Mouse (Mus musculus) liver, embryonic 16.5 days (tissue): ENCODE results near the gene Gm13084. TPM values are rescaled to one million over a fixed set of nuclear protein-coding genes. Genes with fewer than 3 reads are reported as not detected.
"Not testable (repeated sequence)": the region's sequence is repeated elsewhere in the genome, so short reads cannot be mapped to it uniquely, and the experiment has no call there.

ENCODE experiments used
- ATAC-seq: fragments of 200-750 bp; cut with Nextera tagmentation; 2 replicates; pipeline ENCODE4 v1.8.0; 2017; ENCODE audit warnings: low read depth, mild to moderate bottlenecking, moderate number of reproducible peaks, moderate library complexity
- H3K27ac ChIP-seq: fragments of 300-500 bp; sonication (generic); 2 replicates; pipeline ENCODE4 v1.5.1; 2014; ENCODE audit warnings: mild to moderate bottlenecking, low read length
- H3K27me3 ChIP-seq: fragments of 300-500 bp; sonication (generic); 2 replicates; pipeline ENCODE4 v1.6.1; 2014; ENCODE audit warnings: low read depth, low read length, mixed read lengths; ENCODE audit not compliant: control insufficient read depth, insufficient read depth
- H3K36me3 ChIP-seq: fragments of 300-500 bp; sonication (generic); 2 replicates; pipeline ENCODE4 v1.6.1; 2014; ENCODE audit warnings: mild to moderate bottlenecking; ENCODE audit not compliant: control insufficient read depth, insufficient read depth
- H3K4me1 ChIP-seq: fragments of 300-500 bp; sonication (generic); 2 replicates; pipeline ENCODE4 v1.6.1; 2014; ENCODE audit warnings: low read depth, low read length, mixed read lengths; ENCODE audit not compliant: control insufficient read depth
- H3K4me2 ChIP-seq: fragments of 300-500 bp; sonication (generic); 2 replicates; pipeline ENCODE4 v1.6.1; 2014; ENCODE audit warnings: low read depth, low read length, mixed read lengths
- H3K4me3 ChIP-seq: fragments of 300-500 bp; sonication (generic); 2 replicates; pipeline ENCODE4 v1.5.1; 2014; ENCODE audit warnings: low read depth, mild to moderate bottlenecking, low read length
- H3K9ac ChIP-seq: fragments of 300-500 bp; sonication (generic); 2 replicates; pipeline ENCODE4 v1.6.1; 2014; ENCODE audit warnings: low read depth, low read length
- H3K9me3 ChIP-seq: fragments of 300-500 bp; sonication (generic); replicated peaks from 2 replicates; pipeline ENCODE4 v1.6.1; 2016; ENCODE audit warnings: low read length; ENCODE audit not compliant: control insufficient read depth
- WGBS: fragments of 180-500 bp; shearing (Covaris S2); extraction: QIAGEN DNeasy Blood & Tissue Kit; methylation state at CpG from one replicate; pipeline ENCODE4 v1.1.7; 2014; ENCODE audit not compliant: insufficient replicate concordance; 5-methylcytosine and 5-hydroxymethylcytosine counted together
- polyA plus RNA-seq: library from polyadenylated mRNA; unstranded; fragments of >200 nt; fragmentation: Nextera tagmentation; extraction: Ambion mirVana; gene quantifications from 2 replicates; pipeline ENCODE4 v1.2.1, GENCODE M21; 2015

The Gm13084 gene
- not detected in 2 replicates for polyA plus RNA-seq

GRCm38 (mm10) chr4:143815993-143816392, at the start of gene Gm13084:
Gm13084 (minus strand) TSS chr4:143816093.
- Histone ChIP-seq H3K27me3 (no peaks in the 10 kb centered on the region), H3K27ac (no peak within 1 kb of the TSS), H3K4me1 (no peaks in the 10 kb centered on the region), H3K9me3 (no peaks in the 10 kb centered on the region), H3K9ac (no peak within 1 kb of the TSS), H3K4me2 (no peak within 1 kb of the TSS), H3K36me3 (no peaks in the 10 kb centered on the region), H3K4me3 (no peak within 1 kb of the TSS)
- ATAC-seq = no peak
- 44% methylated on average over 2 of the region's 2 CpGs for WGBS

DNA sequence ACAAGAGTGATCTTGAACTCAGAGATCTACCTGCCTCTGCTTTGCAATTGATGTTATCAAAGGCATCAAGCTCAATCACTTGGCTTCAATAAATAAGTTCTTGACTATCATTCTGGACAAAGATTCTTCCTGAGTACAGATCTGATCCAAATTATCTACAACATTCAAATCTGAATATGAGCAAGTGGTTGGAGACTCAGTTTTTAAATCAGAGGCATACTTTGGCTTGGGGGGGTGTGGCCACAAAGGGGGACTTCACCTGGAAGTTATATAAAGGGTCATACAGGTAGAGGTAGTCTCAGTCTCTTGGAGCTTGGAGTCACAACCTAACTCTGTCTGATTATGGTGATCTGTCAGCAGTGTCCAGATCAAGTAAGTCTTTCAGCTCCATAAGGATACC, 30.3 kb upstream of the Gm13084 start, which contains the start of gene Gm13103:
Gene Gm13103, plus strand, starts transcription at position 301 of the 400 bp plus-strand sequence.
- not testable (repeated sequence) for H3K9ac ChIP-seq, H3K36me3 ChIP-seq, H3K27ac ChIP-seq, H3K4me3 ChIP-seq, H3K4me1 ChIP-seq, ATAC-seq, H3K27me3 ChIP-seq, H3K9me3 ChIP-seq, H3K4me2 ChIP-seq

DNA sequence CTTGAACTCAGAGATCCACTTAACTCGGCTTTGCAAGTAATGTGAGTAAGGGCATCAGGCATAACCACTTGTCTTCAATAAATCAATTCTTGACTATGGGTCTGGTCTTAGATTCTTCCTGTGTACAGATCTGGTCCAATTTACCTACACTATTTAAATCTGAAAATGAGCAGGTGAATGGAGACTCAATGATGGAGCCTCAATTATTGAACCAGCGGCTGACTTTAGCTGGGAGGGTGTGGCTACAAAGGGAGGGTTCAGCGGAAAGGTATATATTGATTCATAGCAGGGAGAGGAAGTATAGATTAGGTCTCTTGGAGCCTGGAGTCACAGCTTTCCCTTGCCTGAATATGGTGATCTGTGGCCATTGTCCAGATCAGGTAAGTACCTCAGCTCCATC, 26.8 kb downstream of the Gm13084 start, which contains the start of gene Gm13023:
Gene Gm13023, plus strand, starts transcription at position 301 of the 400 bp plus-strand sequence.
- not testable (repeated sequence) for H3K27ac ChIP-seq, H3K4me2 ChIP-seq, H3K36me3 ChIP-seq, H3K9me3 ChIP-seq, ATAC-seq, H3K27me3 ChIP-seq, H3K9ac ChIP-seq, H3K4me1 ChIP-seq, H3K4me3 ChIP-seq
- 59% methylated on average over 3 of the region's 3 CpGs for WGBS

Other genes starting within 250 kb of the Gm13084 start
- not detected in 2 replicates for gene Gm13083, start 201.1 kb downstream of the Gm13084 start, polyA plus RNA-seq
- not detected in 2 replicates for gene Gm13088, start 158.8 kb downstream of the Gm13084 start, polyA plus RNA-seq
- gene Gm13089, start 113.4 kb downstream of the Gm13084 start, polyA plus RNA-seq = not detected in 2 replicates
- gene Gm13078, start 96.6 kb downstream of the Gm13084 start, polyA plus RNA-seq = not detected in 2 replicates
- gene Gm13023, start 26.7 kb downstream of the Gm13084 start, polyA plus RNA-seq = not detected in 2 replicates
- gene Gm13103, start 30.4 kb upstream of the Gm13084 start, polyA plus RNA-seq = not detected in 2 replicates
- gene Pramef6, start 84.3 kb upstream of the Gm13084 start, polyA plus RNA-seq = not detected in 2 replicates
- not detected in 2 replicates for gene Pramef25, start 134.9 kb upstream of the Gm13084 start, polyA plus RNA-seq
- not detected in 2 replicates for gene Gm13101, start 150.9 kb upstream of the Gm13084 start, polyA plus RNA-seq
- gene Pramef17, start 178.3 kb upstream of the Gm13084 start, polyA plus RNA-seq = not detected in 2 replicates
- not detected in 2 replicates for gene Pramel4, start 243.0 kb upstream of the Gm13084 start, polyA plus RNA-seq